Mouse (Mus musculus) lung, postnatal 0 days (tissue): ENCODE measurements around the gene Scn11a.

Experiments
- CTCF ChIP-seq: IDR thresholded peaks from 2 replicates; pipeline ENCODE4 v1.5.1; 2016; ENCODE audit warnings: antibody characterized with exemption, mild to moderate bottlenecking
- EP300 ChIP-seq: IDR thresholded peaks from 2 replicates; pipeline ENCODE4 v1.6.1; 2016; ENCODE audit warnings: antibody characterized with exemption, mild to moderate bottlenecking, control low read depth

DNA sequence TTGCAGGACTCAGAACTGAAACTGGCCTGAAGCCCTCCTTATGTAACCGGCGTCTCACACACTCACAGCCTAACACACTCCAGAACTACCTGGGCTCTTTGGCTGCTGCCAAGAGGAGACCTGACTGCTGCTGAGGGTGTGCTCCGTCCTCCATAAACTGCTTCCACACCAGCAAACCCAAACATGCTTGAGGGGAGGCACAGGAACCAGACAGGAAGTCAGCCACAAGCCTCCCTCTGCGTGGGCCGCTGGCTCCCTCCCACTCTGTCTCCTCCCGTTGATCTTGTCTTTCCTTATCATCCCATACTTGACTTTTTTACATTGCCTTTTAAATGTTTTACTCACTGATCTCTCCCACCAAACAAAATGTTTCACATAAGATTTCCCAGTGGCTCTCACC lies 23.8 kb downstream of the Scn11a start:
- TF ChIP-seq CTCF (no peak), EP300 (no peak)
